Mouse (Mus musculus): Measurements from ENCODE around the gene Psme3.

Psme3 gene

DNA sequence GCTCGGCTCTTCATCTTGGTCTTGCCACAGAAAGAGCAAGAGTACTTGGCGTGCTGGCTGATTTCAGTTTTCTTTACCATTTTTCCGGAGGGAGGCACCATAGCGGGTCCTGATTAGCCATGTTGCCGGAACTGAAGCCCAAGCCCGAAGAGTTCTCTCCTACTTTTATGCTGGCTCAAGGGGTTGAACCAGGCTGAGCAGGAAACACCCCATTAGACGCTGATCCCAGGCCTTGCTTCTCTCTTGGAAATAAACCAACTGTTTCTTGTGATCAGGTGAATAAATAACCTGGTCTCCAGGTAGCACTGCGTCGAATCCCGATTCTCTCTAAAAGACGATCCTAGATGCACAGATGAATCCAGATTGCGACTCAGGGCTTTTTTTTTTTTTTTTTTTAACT is 37.4 kb downstream of the Psme3 start:
- DNase-seq (ENCODE audit: low spot score) = no peak

DNA sequence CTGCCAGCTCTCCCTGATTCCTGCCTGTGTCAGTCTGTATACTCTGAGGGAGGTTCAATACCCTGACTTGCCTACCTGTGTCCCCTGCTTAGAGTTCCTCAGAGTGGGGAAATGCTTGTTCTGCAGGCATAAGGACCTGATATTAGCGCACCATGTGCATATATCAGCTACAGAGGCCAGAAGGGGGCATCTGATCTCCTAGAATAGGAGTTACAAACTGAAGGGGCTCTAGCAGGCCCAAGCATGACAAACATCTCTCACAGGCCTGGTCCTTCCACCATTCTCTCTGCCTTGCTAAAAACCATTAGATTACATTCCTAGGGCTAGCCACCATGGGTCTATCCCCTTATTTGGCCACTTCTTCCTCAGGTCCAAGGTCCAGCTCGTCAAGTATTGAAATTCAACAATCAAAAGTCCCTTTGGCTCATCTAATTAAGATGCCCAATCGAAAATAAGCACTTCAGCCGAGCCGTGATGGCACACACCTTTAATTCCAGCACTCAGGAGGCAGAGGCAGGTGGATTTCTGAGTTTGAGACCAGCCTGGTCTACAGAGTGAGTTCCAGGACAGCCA is 38.5 kb downstream of the Psme3 start:
- no peak for DNase-seq (ENCODE audit: low spot score)

DNA sequence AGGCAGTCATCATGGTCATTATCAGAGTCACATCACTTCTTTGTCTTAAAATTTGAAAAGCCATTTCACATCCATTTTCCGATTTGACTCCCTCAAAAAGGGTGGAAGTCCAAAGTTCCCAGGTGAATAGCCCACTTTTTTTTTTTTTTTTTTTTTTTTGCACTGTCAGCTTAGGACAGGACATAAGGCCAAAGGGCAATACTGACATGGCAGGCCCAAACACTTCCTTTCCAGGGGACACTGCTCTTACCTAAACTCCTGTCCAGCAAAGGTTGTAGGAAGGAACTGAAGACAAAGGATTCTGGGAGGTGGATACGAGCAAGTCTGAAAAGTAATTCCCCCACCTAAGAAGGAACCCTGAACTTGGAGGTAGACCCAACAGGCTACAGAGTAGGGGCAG is 39.9 kb downstream of the Psme3 start:
- no peak for DNase-seq (ENCODE audit: low spot score)

DNA sequence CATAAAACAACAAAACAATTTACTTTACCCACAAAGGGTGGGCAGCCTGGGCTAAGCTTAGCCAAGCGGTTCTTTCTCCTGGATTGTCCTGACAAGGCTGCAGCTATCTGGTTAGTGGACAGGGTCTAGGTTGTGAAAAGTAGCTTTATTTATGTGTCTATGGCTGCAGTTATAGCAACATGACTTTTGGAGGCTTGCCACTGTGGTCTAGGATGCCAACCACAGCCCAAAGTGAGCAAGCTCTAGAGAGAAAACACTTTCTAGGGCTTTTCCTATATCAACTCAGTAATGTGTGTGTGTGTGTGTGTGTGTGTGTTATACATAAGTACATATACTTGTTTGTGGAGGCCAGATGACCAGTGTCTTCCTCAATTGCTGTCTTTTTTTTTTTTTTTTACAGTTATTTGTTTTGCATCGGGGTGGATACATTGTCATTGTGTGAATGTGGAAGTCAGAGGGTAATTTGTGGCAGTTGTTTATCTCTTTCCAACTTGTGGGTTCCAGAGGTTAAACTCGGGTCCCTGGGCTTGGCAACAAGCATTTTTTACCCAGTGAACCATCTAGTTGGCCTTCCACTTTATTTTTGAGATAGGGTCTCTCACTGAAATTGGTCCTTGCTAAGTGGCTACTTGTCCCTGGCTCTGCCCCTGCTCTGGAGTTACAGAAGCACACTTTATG is 41.6 kb downstream of the Psme3 start:
- DNase-seq (ENCODE audit: low spot score) = no peak

DNA sequence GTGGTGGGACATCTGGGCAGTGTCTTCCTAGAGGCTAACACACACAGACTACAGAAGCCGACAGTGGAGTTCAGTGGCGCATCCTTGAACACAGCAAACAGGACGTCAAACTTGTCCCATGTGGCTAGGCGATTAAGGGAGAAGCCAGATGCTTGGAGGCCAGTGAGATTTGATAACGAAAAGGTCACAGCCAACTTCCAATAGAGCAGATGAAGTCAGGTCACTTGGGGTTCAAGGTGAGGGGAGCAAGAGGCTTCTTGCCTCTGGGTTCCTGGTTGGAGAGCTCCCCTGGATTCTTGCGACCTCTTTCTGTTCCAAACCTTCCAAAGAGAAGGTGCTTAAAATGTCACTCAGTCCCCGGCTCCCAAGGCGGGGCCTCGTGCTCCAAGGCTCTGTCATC is 43.8 kb downstream of the Psme3 start:
- DNase-seq (ENCODE audit: low spot score) = no peak

- DNase-seq (ENCODE audit: low spot score) = no peak
Observed at GRCm38 (mm10) chr11:101360651-101361113, 44.7 kb downstream of the Psme3 start.

- DNase-seq (ENCODE audit: low spot score) = no peak
Observed at GRCm38 (mm10) chr11:101364531-101364931, 48.5 kb downstream of the Psme3 start.

- DNase-seq (ENCODE audit: low spot score) = no peak
Observed at GRCm38 (mm10) chr11:101367326-101367935, 51.4 kb downstream of the Psme3 start, which contains the start of gene G6pc. TSS of gene G6pc (plus strand) at chr11:101367561.

DNA sequence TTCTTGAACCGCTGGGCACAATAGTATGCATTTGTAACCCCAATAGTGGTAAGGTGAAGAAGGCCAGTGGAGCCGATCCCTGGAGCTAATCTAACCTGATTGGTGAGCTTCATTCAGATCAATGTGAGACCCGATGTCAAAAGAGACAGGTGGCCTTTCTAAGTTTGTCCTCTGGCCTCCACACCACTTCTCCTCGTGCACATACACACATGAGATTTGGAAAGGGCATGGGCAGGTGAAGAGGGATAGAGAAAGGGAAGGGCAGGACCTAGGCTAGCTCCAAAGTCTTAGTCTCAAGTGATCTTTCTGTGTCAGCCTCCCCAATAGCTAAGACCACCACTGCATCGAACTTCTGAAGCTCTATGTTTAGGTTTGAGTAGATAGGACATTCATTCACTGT is 54.1 kb downstream of the Psme3 start:
- DNase-seq (ENCODE audit: low spot score) = no peak
